Mouse (Mus musculus): ENCODE data around the gene Mapk1ip1l. TPM values are rescaled to one million over a fixed set of nuclear protein-coding genes. Genes with fewer than 3 reads are reported as not detected.

Gene Mapk1ip1l
- 45.1 and 49.6 TPM in 2 replicates for polyA plus RNA-seq (2016; fragmentation: Nextera tagmentation; extraction: Ambion mirVana)

GRCm38 (mm10) chr14:47297785-47298407 lies at the start of gene Mapk1ip1l:
Gene Mapk1ip1l, plus strand, starts transcription at chr14:47298266.
- under 1% methylated on average over 34 of the region's 34 CpGs for WGBS (ENCODE audit: insufficient replicate concordance)
- peak within 1 kb of the TSS; percentile 87 for H3K27ac ChIP-seq
- peak within 1 kb of the TSS; percentile 71 for H3K4me2 ChIP-seq
- peak; percentile 81 for ATAC-seq
- no peaks in the 10 kb centered on the region for H3K9me3 ChIP-seq (replicated peaks)
- H3K4me3 ChIP-seq, result peak within 1 kb of the TSS; percentile 74
- peaks cover 62% of the 10 kb centered on the region for H3K4me1 ChIP-seq
- peaks cover 23% of the 10 kb centered on the region for H3K36me3 ChIP-seq
- H3K9ac ChIP-seq, result peak within 1 kb of the TSS; percentile 95
- no peaks in the 10 kb centered on the region for H3K27me3 ChIP-seq (replicated peaks)

GRCm38 (mm10) chr14:47249839-47250238 lies 48.2 kb upstream of the Mapk1ip1l start:
- Histone ChIP-seq H3K4me2 (no peak overlapping the region), H3K27me3 (replicated peaks) (no peaks in the 10 kb centered on the region), H3K36me3 (peaks cover 94% of the 10 kb centered on the region), H3K4me3 (no peak overlapping the region), H3K9ac (no peak overlapping the region), H3K4me1 (no peaks in the 10 kb centered on the region), H3K9me3 (replicated peaks) (no peaks in the 10 kb centered on the region), H3K27ac (no peak overlapping the region)
- 89% methylated on average over 6 of the region's 6 CpGs for WGBS (ENCODE audit: insufficient replicate concordance)
- ATAC-seq, result no peak

- no peak overlapping the region for H3K4me2 ChIP-seq
- no peaks in the 10 kb centered on the region for H3K9me3 ChIP-seq (replicated peaks)
- no peak for ATAC-seq
- H3K4me1 ChIP-seq, result no peaks in the 10 kb centered on the region
- WGBS (ENCODE audit: insufficient replicate concordance), result 92% methylated on average over 3 of the region's 3 CpGs
- H3K27ac ChIP-seq, result no peak overlapping the region
- H3K9ac ChIP-seq, result no peak overlapping the region
- H3K4me3 ChIP-seq, result no peak overlapping the region
- H3K36me3 ChIP-seq, result peaks cover 91% of the 10 kb centered on the region
- no peaks in the 10 kb centered on the region for H3K27me3 ChIP-seq (replicated peaks)
Observed at GRCm38 (mm10) chr14:47264866-47265265, 33.2 kb upstream of the Mapk1ip1l start.

GRCm38 (mm10) chr14:47265829-47266228 lies 32.2 kb upstream of the Mapk1ip1l start:
- Histone ChIP-seq H3K9me3 (replicated peaks) (no peaks in the 10 kb centered on the region), H3K4me3 (no peak overlapping the region), H3K27ac (no peak overlapping the region), H3K9ac (no peak overlapping the region), H3K36me3 (peaks cover 91% of the 10 kb centered on the region), H3K4me1 (no peaks in the 10 kb centered on the region), H3K27me3 (replicated peaks) (no peaks in the 10 kb centered on the region), H3K4me2 (no peak overlapping the region)
- 90% methylated on average over 8 of the region's 8 CpGs for WGBS (ENCODE audit: insufficient replicate concordance)
- ATAC-seq, result no peak

- H3K9ac ChIP-seq, result no peak overlapping the region
- ATAC-seq, result no peak
- H3K27me3 ChIP-seq (replicated peaks), result no peaks in the 10 kb centered on the region
- H3K36me3 ChIP-seq, result peaks cover 94% of the 10 kb centered on the region
- no peak overlapping the region for H3K27ac ChIP-seq
- WGBS (ENCODE audit: insufficient replicate concordance), result 93% methylated on average over 4 of the region's 4 CpGs
- peaks cover 6% of the 10 kb centered on the region; the same call in 1 of the 2 replicates for H3K4me1 ChIP-seq
- H3K9me3 ChIP-seq (replicated peaks), result no peaks in the 10 kb centered on the region
- H3K4me2 ChIP-seq, result no peak overlapping the region
- no peak overlapping the region for H3K4me3 ChIP-seq
Observed at GRCm38 (mm10) chr14:47269056-47269455, 29.0 kb upstream of the Mapk1ip1l start.

GRCm38 (mm10) chr14:47269706-47270105 lies 28.4 kb upstream of the Mapk1ip1l start:
- no peak overlapping the region for H3K4me2 ChIP-seq
- 89% methylated on average over 2 of the region's 2 CpGs for WGBS (ENCODE audit: insufficient replicate concordance)
- H3K9me3 ChIP-seq (replicated peaks), result no peaks in the 10 kb centered on the region
- no peak overlapping the region for H3K27ac ChIP-seq
- no peak overlapping the region for H3K4me3 ChIP-seq
- H3K9ac ChIP-seq, result no peak overlapping the region
- peaks cover 12% of the 10 kb centered on the region for H3K4me1 ChIP-seq
- no peaks in the 10 kb centered on the region for H3K27me3 ChIP-seq (replicated peaks)
- H3K36me3 ChIP-seq, result peaks cover 94% of the 10 kb centered on the region
- no peak for ATAC-seq

- no peak for ATAC-seq
- no peak overlapping the region for H3K4me3 ChIP-seq
- no peak overlapping the region; the same call in 1 of the 2 replicates for H3K4me2 ChIP-seq
- no peaks in the 10 kb centered on the region for H3K9me3 ChIP-seq (replicated peaks)
- H3K36me3 ChIP-seq, result peaks cover 59% of the 10 kb centered on the region
- no peaks in the 10 kb centered on the region for H3K27me3 ChIP-seq (replicated peaks)
- H3K4me1 ChIP-seq, result peaks cover 26% of the 10 kb centered on the region
- H3K9ac ChIP-seq, result no peak overlapping the region
- whole genome bisulfite sequencing (ENCODE audit: insufficient replicate concordance), result 91% methylated on average over 3 of the region's 3 CpGs
- H3K27ac ChIP-seq, result no peak overlapping the region
Observed at GRCm38 (mm10) chr14:47273751-47274150, 24.3 kb upstream of the Mapk1ip1l start.

- Histone ChIP-seq H3K27me3 (replicated peaks) (no peaks in the 10 kb centered on the region), H3K4me1 (peaks cover 30% of the 10 kb centered on the region), H3K27ac (peak overlapping the region; percentile 99; the same call in 1 of the 2 replicates), H3K4me3 (peak overlapping the region; percentile 88), H3K9me3 (replicated peaks) (no peaks in the 10 kb centered on the region), H3K36me3 (peaks cover 52% of the 10 kb centered on the region), H3K9ac (peak overlapping the region; percentile 93), H3K4me2 (peak overlapping the region; percentile 65)
- peak; percentile 49; the same call in 1 of the 2 replicates for ATAC-seq
- WGBS (ENCODE audit: insufficient replicate concordance), result 13% methylated on average over 3 of the region's 3 CpGs
Observed at GRCm38 (mm10) chr14:47275417-47275816, 22.6 kb upstream of the Mapk1ip1l start.

- under 1% methylated on average over 22 of the region's 22 CpGs for WGBS (ENCODE audit: insufficient replicate concordance)
- peak; percentile 8 for ATAC-seq
- no peaks in the 10 kb centered on the region for H3K9me3 ChIP-seq (replicated peaks)
Observed at GRCm38 (mm10) chr14:47276036-47276603, 21.9 kb upstream of the Mapk1ip1l start.

GRCm38 (mm10) chr14:47276637-47277393 lies 21.3 kb upstream of the Mapk1ip1l start, which contains the start of the genes Wdhd1 and Socs4:
Gene Wdhd1, minus strand, starts transcription at chr14:47276857.
Gene Socs4, plus strand, starts transcription at chr14:47276931.
- peak within 1 kb of the TSS; percentile 65 for H3K4me2 ChIP-seq
- H3K36me3 ChIP-seq, result peaks cover 46% of the 10 kb centered on the region
- peak within 1 kb of the TSS; percentile 93 for H3K9ac ChIP-seq
- WGBS (ENCODE audit: insufficient replicate concordance), result 2% methylated on average over 77 of the region's 77 CpGs
- no peaks in the 10 kb centered on the region for H3K9me3 ChIP-seq (replicated peaks)
- H3K27me3 ChIP-seq (replicated peaks), result no peaks in the 10 kb centered on the region
- ATAC-seq, result peak; percentile 93
- peak within 1 kb of the TSS; percentile 88 for H3K4me3 ChIP-seq
- H3K27ac ChIP-seq, result peak within 1 kb of the TSS; percentile 99
- peaks cover 30% of the 10 kb centered on the region for H3K4me1 ChIP-seq

More at GRCm38 (mm10) chr14:47276036-47276603, 21.9 kb upstream of the Mapk1ip1l start:
- Histone ChIP-seq H3K9ac (peak overlapping the region; percentile 93), H3K4me2 (peak overlapping the region; percentile 65), H3K36me3 (peaks cover 48% of the 10 kb centered on the region), H3K4me3 (peak overlapping the region; percentile 88), H3K4me1 (peaks cover 30% of the 10 kb centered on the region), H3K27ac (peak overlapping the region; percentile 99), H3K27me3 (replicated peaks) (no peaks in the 10 kb centered on the region)

GRCm38 (mm10) chr14:47279058-47279457 lies 19.0 kb upstream of the Mapk1ip1l start:
- 57% methylated on average over 2 of the region's 2 CpGs for WGBS (ENCODE audit: insufficient replicate concordance)
- peaks cover 33% of the 10 kb centered on the region for H3K4me1 ChIP-seq
- H3K36me3 ChIP-seq, result peaks cover 38% of the 10 kb centered on the region
- no peak overlapping the region for H3K4me2 ChIP-seq
- no peak overlapping the region for H3K27ac ChIP-seq
- H3K27me3 ChIP-seq (replicated peaks), result no peaks in the 10 kb centered on the region
- H3K9me3 ChIP-seq (replicated peaks), result no peaks in the 10 kb centered on the region
- no peak overlapping the region for H3K9ac ChIP-seq
- no peak for ATAC-seq
- no peak overlapping the region for H3K4me3 ChIP-seq

- Histone ChIP-seq H3K4me3 (no peak overlapping the region), H3K36me3 (peaks cover 38% of the 10 kb centered on the region), H3K4me1 (peaks cover 37% of the 10 kb centered on the region), H3K4me2 (no peak overlapping the region), H3K27me3 (replicated peaks) (no peaks in the 10 kb centered on the region), H3K27ac (no peak overlapping the region), H3K9ac (no peak overlapping the region), H3K9me3 (replicated peaks) (no peaks in the 10 kb centered on the region)
- no peak for ATAC-seq
- 84% methylated on average over 4 of the region's 4 CpGs for WGBS (ENCODE audit: insufficient replicate concordance)
Observed at GRCm38 (mm10) chr14:47281535-47281934, 16.5 kb upstream of the Mapk1ip1l start.
